Mouse (Mus musculus): Measurements from ENCODE around the gene Psmc5.

The Psmc5 gene

DNA sequence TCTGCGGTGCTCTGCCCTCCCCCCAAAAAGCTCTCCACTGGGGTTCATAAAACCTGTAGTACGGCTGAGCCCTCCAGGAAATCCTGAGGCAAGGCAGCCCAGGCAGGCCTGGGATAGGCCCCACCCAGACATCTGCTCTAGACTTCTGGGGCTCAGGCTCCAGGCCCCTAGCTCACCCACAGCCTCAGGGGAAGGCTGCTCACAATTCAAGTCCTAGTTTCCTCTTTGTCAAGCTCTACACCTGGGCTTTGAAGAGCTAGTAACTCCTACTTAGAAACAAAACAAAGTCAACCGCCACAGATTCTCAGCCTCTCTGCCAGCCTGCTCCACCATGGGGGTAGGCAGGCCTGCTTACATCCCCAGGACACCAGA lies 13.1 kb downstream of the Psmc5 start:
- peak; percentile 73 to 81 for DNase-seq (ENCODE audit: low spot score in 2 of 2)

DNA sequence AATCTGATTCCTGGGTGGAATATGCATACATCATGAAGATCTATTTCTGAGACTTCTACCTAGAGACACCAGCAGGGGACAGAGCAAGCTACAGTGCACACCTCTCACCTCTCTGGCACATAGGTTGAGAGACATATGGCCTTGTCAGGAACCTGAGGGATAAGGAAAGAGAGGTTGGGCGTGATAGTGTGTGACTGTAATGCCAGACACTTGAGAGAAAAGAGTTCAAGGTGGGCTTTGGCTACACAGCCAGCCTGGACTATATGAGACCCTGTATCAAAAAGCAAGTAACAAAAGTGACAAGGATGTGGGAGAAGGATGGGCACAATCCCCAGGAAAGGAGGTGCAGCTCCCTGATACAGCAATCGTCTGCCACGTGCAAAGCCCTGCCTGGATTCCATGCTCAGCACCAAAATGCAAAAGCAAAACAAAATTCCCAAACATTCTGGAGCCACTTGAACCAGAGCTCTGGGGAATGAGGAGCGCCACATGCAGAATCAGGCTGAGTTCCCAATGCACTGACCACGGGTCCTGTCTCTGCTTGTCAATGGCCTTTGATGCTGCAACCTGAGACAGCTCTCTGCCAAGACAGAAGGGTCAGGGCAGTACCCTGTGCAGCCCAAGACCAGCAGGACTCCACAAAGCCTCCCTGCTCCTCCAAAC lies 15.3 kb downstream of the Psmc5 start:
- no peak for DNase-seq (ENCODE audit: low spot score in 2 of 2)

DNA sequence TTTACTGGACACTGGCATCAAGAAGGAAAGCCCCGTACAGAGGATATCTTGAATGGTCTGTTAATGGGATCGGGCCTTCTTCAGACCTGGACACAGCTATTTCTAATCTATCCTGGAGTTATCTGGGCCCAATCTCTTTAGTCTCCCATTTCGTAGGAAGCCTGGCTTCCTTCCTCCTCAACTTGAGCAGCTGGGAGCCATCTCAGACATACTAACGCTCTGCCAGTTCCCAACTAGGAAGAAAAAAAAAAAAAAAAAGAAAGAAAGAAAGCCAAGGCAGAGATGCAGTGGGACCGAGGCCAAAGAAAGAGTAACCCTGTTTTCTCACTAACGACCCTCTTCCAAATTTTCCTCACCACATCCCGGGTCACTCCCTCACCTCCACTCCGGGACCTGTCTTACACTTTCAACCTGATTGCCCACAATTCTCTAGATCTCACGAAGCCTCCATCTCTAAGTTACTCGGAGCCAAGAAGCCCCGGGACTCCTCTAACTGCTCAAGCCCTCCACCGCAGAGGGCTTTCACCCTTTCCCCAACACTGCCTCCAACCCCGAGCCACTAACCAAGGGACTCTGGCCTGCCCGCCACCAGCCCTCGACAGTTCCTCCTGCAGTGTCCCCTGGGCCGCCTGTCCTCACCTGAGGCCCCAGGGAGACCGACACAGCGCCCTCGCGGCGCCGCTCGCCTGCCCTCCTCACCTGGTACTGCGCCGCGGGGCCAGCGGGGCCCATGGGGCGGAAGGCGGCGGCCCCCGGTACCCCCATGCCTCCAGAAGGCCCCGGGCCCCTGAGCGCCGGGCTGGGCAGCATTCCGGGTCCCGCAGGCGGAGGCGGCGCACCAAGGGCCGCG lies 16.1 kb downstream of the Psmc5 start:
- peak in 1 of 2 experiments; percentile 51 for DNase-seq (ENCODE audit: low spot score in 2 of 2)

DNA sequence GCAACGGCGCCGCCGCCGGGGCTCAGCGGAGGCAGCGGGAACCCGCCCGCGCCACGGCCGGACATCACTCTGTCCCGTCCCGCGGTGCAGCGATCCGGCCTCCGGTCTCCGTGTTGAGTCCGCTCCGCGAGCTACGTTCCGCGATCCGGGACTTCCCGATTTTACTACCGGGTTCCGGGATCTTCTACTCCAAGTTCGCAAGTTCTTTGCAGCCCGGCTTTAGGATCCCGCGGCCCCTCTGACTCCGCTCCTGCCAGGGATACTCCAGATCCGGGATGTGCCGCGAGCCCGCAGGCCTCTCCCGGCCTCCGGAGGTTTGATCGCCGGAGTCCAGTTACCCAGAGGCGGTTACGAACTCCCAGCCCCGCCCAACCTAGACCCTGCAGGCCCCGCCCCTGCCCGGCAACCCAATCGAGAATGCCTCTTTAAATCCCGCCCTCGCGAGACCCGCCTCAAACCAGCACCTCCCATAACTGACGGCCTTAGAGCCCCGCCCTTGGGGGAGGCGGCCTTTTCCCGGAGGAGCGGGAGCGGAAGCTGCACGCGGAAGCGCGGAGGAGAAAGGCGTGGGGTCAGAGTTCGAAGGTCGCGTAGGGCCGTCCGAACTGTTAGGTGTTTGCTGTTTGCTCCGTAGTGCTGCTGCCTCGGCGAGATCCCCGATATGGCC lies 16.8 kb downstream of the Psmc5 start, which contains the start of gene Smarcd2:
Smarcd2 (minus strand) TSS at position 329 of the 667 bp plus-strand sequence.
- peak; percentile 97 to 99 for DNase-seq (ENCODE audit: low spot score in 2 of 2)

DNA sequence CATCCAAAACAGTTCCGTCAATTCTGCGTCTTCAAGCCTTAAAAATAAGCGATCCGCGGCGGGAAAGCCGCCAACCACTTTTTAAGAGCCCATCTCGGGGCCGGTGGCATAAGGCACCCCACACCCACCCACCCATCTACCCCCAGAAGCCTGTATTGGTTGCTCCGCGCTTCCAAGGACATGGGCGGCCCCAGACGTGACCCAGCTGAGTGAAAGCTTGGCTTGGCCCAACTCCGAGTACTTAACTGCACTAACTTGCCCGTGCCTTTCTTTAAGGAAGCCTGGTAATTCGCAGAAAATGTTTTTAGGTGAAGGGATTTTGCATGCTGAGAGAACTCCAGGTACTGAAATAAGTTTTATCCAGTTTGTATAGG lies 17.3 kb downstream of the Psmc5 start:
- no peak for DNase-seq (ENCODE audit: low spot score in 2 of 2)

DNA sequence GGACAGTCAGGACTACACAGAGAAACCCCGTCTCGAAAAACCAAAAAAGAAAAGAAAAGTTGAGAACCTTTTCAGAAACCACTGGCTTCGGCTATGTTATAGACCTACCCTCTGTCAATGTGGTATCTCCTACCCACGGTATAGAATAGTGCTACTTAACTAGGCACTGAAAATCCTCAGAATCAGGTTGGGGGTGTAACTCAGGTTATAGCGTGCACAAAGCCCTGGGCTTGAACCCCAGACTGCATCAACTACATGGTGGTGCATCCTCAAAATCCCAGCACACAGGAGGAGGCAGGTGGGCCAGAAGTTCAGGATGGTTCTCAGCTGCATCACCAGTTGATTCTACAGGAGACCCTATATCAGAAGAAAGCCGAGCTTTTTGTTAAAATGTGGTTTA lies 17.9 kb downstream of the Psmc5 start:
- no peak for DNase-seq (ENCODE audit: low spot score in 2 of 2)

DNA sequence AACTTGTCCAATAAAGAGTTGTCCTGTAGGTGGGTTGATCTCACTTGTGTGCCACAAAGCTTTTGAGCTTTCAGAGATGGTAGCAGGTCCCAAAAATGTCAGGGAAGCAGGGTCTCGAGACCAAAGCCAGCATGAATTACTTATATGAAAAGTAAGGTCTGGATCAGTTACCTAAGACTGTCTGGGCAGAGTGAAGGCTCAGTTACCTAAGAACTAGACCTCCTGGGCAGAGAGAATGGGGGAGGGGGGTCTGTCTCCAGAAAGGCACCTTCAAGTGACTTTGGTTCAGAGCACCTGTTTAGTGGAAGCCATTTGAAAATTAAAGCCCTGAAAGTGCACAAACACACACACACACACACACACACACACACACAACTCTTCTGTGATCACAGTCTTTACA lies 18.4 kb downstream of the Psmc5 start:
- DNase-seq (ENCODE audit: low spot score in 2 of 2): no peak

DNA sequence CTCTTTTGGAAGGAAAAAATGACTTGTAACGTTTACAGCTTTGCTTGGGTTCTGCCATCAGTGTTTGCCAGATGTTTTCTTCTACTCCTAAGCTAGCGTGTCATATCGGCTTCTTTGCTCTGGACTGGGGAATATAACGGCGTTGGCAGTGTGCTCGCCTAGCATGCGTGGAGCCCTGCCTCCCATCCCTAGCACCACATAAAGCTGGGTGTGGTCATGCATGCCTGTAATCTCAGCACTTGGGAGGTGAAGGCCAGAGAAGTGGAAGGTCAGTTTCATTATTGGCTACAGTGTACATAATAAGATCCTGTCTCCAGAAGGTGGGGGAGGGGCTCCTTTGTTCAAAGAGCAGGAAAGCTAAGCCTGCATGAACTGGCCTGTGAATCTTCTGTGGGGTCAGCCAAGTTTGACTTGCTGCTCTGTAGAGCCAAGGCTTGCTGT lies 19.0 kb downstream of the Psmc5 start:
- DNase-seq (ENCODE audit: low spot score in 2 of 2): no peak

DNA sequence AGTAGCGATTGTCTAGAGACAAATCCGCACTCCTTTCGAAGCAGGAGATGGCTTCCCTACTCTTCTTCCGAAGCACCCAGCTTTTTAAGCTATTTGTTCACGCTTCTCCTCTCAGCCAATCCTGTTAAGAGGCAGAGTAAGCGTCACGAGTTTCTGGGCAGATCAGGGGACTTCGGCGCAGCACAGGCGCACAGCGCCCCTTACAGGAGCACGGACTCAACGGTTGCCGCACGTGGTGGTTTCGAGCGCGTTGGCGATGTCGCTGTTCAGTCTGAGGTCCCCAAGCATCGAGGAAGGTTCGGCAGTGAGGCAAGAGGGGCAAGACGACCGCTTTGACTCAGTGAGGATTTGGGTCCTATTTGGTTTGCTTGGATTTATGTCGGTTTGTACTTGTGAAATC lies 20.5 kb downstream of the Psmc5 start, which contains the start of gene Tcam1:
Tcam1 (plus strand) TSS at position 219 of the 400 bp plus-strand sequence.
- DNase-seq (ENCODE audit: low spot score in 2 of 2): peak; percentile 86 to 93

DNA sequence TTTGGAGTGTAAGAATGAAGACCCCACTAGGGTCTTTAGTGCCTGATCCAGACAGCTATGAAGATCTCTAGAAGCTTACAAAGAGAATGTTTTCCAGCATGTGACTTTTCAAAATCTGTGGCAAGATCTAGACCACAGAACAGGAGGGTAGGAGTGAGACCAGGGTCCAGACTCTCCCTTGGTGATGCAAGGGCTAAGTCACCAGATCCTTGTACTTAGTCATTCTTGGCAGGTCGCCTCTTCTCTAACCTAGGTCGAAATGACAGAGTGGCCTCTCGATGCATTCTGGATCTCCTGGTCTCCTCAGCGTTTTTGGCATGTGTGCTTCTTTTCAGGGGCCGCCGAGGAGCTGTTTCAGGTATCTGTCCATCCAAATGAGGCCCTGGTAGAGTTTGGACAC lies 26.5 kb downstream of the Psmc5 start:
- no peak for DNase-seq (ENCODE audit: low spot score in 2 of 2)

DNA sequence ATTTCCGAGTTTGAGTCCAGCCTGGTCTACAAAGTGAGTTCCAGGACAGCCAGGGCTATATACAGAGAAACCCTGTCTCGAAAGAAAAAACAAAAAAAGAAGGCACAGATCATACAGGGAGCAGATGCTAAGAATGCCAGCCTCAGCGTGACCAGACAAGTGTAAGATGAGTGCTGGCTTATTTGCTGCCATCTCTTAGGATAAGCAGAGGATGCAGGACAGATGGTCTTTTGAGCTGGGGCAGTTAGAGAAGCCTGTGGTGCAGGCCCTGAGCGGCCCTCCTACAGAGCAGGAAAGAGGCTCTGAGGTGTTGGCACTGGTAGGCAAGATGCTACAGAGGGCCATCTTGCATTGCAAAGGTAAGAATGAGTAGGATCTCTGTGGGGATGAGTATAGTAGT lies 27.4 kb downstream of the Psmc5 start:
- no peak for DNase-seq (ENCODE audit: low spot score in 2 of 2)

DNA sequence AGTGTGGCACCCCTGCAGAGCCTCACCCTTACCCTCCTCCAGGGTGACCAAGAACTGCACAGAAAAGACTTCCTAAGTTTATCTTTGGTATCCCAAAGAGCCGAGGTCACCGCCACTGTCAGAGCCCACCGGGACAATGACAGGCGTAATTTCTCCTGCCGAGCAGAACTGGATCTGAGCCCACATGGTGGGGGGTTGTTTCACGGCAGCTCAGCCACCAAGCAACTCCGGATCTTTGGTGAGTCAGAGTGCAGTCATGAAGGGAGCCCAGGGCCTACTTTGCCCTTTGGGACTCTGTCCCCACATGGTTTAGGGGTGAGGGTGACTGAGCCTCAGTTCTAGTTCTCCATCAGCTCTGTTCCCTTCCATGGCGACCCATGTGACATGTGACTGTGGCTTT lies 28.2 kb downstream of the Psmc5 start:
- DNase-seq (ENCODE audit: low spot score in 2 of 2): no peak

DNA sequence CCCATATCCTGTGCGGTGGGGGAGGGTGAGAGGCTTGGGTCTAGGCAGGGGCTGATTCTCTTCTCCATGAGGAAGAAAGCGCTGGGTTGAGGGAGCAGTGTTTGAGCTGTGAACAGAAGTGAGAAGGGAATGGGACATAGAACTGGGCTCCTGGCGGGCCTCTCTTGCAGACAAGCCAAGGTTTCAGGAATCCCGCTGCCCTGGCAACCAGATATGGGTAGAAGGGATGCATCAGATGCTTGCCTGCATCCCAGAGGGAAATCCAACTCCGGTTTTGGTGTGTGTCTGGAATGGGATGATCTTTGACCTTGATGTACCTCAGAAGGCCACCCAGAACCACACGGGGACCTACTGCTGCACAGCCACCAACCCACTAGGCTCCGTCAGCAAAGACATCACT lies 30.3 kb downstream of the Psmc5 start:
- no peak for DNase-seq (ENCODE audit: low spot score in 2 of 2)

DNA sequence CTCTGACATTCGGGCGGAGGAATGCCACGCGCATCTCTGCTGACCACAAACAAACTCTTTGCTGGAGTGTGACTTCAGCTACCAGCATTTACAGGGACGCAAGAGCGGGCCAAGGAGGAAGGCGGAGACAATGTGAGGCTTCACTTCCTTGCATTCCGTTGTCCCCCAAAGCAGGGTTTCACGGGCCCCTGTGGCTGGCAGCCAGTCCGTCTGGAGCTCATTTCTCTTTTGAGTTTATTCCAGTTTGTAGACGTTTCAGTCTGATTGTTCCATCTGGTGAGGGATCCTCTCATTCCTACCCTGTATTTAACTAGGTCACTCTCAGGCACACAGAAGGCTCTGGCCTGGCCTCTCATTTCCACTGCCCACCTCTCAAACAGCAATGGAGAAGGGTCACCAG lies 31.0 kb downstream of the Psmc5 start:
- no peak for DNase-seq (ENCODE audit: low spot score in 2 of 2)

DNA sequence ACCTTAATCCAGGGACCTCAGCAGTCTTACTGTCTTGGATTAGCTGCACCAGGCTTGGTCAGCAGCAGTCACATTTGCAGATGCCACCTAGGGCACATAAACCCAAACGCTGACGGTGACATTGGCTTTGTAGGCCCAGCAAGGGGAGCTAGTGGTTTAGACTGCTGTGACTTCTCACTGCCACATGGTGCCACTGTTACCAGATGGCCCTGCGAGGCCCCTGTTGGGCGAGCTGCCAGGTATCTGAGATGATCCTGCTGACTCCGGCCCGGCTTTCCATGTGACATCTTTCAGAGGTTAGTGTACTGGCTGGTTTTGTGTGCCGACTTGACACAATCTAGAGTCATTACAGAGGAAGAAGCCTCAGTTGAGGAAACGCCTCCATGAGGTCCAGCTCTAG lies 33.4 kb downstream of the Psmc5 start:
- DNase-seq (ENCODE audit: low spot score in 2 of 2): no peak

DNA sequence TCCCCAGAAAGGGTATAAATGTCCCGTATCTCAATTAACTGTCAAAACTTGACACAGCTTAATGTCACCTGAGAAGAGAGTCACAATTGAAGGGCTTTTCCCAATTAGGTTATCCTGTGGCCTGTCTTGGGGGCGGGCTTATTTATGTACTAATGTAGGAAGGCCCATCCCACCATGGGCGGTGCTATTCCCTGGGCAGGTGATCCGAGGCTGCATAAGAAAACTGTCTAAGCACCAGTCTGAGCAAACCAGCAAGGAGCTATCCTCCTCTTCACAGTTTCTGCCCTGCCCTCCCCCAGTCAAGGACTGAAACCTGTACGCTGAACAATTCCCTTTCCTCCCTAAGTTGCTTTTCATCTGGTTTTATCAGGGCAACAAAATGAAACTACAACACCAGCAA lies 34.4 kb downstream of the Psmc5 start:
- no peak for DNase-seq (ENCODE audit: low spot score in 2 of 2)

DNA sequence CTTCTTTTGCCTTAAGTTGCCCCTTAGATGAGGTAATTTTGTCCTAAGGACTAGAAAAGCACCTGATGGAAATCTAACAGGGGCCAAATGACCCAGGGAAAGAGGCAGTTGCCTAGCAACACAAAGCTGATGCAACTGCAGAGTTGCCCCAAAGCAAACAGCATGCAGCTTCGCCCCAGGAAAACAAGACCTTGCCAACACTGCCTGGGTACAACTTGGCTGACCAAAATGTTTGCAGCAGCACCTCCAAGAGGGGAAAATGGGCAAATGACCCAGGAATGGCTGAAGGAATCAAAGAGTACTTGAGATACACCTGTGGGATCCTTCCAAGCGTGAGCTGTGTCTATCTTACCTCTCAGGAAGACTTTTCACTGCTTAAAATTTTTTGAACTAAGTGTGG lies 35.9 kb downstream of the Psmc5 start:
- DNase-seq (ENCODE audit: low spot score in 2 of 2): no peak

DNA sequence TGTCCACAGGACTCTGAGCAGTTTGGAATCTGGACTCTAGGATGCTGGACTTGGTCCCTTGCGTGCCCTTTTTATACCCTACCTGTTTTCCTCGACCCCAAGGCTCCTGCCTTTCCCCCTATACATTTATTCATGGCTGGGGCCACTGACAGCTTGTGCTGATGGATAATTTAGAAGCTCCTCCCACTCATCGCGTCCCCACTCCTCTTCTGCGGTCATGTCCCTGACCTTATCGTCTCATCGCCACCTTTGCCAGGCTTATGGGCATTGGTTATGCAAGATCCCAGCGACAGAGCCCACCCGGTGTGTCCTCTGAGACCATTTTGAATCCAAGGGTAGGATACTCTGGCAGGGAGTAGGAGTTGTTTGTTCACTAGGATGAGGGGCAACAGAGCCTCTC lies 45.8 kb downstream of the Psmc5 start, which contains the start of gene Gh:
Gh (minus strand) TSS at position 101 of the 400 bp plus-strand sequence.
- no peak for DNase-seq (ENCODE audit: low spot score in 2 of 2)

DNA sequence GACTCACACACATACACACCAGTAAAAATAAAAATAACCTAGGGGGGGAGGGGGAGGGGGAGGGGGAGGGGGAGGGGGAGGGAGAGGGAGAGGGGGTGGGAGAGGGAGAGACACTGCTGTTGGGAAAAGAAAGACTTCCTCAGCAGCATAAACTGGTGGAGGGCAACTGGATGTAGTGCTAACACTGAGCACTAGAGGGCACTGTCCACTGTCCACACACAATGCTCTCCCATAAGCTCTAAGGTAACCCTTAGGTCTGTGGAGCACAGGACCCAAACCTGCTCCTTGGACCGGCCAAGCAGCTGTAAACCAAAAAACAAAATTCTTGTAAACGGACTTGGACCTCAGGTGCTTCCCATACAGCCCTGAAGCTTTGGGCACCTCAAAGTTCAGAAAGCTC lies 46.7 kb downstream of the Psmc5 start:
- DNase-seq (ENCODE audit: low spot score in 2 of 2): peak in 1 of 2 experiments; percentile 77

DNA sequence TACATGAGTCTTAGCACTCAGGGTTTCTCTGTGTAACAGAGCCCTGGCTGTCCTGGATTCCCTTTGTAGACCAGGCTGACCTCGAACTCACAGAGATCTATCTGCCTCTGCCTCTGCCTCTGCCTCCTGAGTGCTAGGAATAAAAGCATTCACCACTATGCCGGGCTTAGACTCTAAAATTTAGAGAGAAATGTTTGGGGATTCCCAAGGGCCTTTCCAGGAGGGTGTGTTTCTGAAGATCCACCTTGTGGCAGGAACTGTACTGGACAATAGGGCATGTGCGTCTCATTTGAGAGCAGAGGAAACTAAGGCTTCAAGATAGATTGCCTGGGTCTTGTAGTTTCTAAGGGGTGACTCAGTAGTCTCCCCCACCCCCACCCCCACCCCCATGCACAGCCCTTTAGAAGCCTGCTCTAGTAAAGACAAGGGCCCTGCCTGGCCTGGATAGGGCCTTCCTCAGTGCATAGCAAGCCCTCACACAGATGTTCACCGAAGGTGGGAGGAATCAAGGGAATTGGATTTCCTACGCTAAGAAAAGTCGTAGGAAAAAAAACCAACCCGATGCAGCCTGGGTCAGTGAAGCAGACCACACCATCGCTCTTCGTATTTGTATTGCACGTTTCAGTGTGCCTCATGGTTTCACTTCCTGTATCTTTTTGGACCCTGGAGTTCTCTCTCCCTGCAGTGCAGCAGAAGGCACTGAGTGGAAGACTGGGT lies 49.6 kb downstream of the Psmc5 start:
- no peak for DNase-seq (ENCODE audit: low spot score in 2 of 2)

DNA sequence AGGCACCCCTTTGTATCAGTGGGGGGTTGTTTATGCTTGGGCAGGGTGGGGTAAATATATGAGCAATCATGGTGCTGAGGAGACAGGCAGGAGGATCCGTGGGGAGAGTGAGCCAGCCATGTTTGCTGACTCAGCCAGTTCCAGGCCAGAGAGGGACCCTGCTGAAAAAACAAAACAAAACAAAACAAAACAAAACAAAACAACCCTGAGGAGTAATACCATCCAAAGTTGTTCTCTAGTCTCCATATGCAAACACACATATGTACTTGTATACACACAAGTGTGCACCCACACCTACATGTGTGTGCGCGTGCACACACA lies 50.1 kb downstream of the Psmc5 start:
- no peak for DNase-seq (ENCODE audit: low spot score in 2 of 2)

DNA sequence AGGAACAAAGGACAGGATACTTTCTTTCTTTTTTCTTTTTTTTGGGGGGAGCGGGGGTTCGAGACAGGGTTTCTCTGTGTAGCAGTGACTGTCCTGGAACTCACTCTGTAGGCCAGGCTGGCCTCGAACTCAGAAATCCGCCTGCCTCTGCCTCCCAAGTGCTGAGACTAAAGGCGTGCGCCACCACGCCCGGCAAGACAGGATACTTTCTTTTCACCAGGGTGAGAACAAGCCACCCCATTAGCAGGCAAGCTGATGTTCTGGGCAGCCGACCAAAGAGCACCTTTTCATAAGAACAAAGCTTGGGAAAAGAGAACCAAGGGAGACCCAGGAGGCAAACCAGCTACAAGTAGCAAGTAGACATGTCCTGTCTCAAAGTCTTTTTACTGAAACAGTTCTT lies 50.8 kb downstream of the Psmc5 start:
- DNase-seq (ENCODE audit: low spot score in 2 of 2): no peak
